Mouse (Mus musculus) hindbrain, postnatal 0 days (tissue): ENCODE data around the gene Tmeff1. TPM values are rescaled to one million over a fixed set of nuclear protein-coding genes. Genes with fewer than 3 reads are reported as not detected.

Source experiments
- ATAC-seq: fragments of 200-750 bp; cut with Nextera tagmentation; 2 replicates; pipeline ENCODE4 v1.8.0; 2017; ENCODE audit warnings: mild to moderate bottlenecking, moderate TSS enrichment, moderate library complexity
- DNase-seq: peaks from one replicate; pipeline ENCODE4 v3.0.0-alpha.2; 2015; ENCODE audit warnings: low spot score
- H3K27ac ChIP-seq: fragments of 300-500 bp; sonication (generic); 2 replicates; pipeline ENCODE4 v1.5.1; 2014; ENCODE audit warnings: mild to moderate bottlenecking
- H3K27me3 ChIP-seq: fragments of 300-500 bp; sonication (generic); 2 replicates; pipeline ENCODE4 v1.6.1; 2014; ENCODE audit warnings: low read length, mixed read lengths; ENCODE audit not compliant: insufficient read depth
- H3K36me3 ChIP-seq: fragments of 300-500 bp; sonication (generic); 2 replicates; pipeline ENCODE4 v1.6.1; 2014; ENCODE audit warnings: low read length, mixed read lengths; ENCODE audit not compliant: insufficient read depth
- H3K4me1 ChIP-seq: fragments of 300-500 bp; sonication (generic); 2 replicates; pipeline ENCODE4 v1.6.1; 2014; ENCODE audit warnings: antibody characterized with exemption, low read length, mixed read lengths; ENCODE audit not compliant: insufficient read depth
- H3K4me2 ChIP-seq: fragments of 300-500 bp; sonication (generic); 2 replicates; pipeline ENCODE4 v1.6.1; 2014; ENCODE audit warnings: low read depth, mild to moderate bottlenecking, low read length, moderate library complexity, mixed read lengths
- H3K4me3 ChIP-seq: fragments of 300-500 bp; sonication (generic); 2 replicates; pipeline ENCODE4 v1.5.1; 2014; ENCODE audit warnings: low read length
- H3K9ac ChIP-seq: fragments of 300-500 bp; sonication (generic); replicated peaks from 2 replicates; pipeline ENCODE4 v1.6.1; 2014; ENCODE audit warnings: mild to moderate bottlenecking, low read length, moderate library complexity, mixed read lengths
- H3K9me3 ChIP-seq: fragments of 300-500 bp; sonication (generic); 2 replicates; pipeline ENCODE4 v1.6.1; 2016; ENCODE audit warnings: low read length, mixed read lengths
- CTCF ChIP-seq: IDR thresholded peaks from 2 replicates; pipeline ENCODE4 v1.5.1; 2016; ENCODE audit warnings: antibody characterized with exemption, control low read depth, low read depth
- WGBS: fragments of 180-500 bp; shearing (Covaris S2); extraction: QIAGEN DNeasy Blood & Tissue Kit; methylation state at CpG from one replicate; pipeline ENCODE4 v1.1.7; 2014; 5-methylcytosine and 5-hydroxymethylcytosine counted together
- polyA plus RNA-seq: library from polyadenylated mRNA; unstranded; fragments of >200 nt; fragmentation: Nextera tagmentation; extraction: Ambion mirVana; gene quantifications from 2 replicates; pipeline ENCODE4 v1.2.1, GENCODE M21; 2015
- total RNA-seq: library from RNA; depleted of rRNA; stranded (reverse); fragments of >200 nt; gene quantifications from 2 replicates; pipeline ENCODE4 v1.2.3, GENCODE M21; 2014

Tmeff1 gene
- total and polyA plus RNA-seq, 2 experiments from 2014 or later = 193 to 195 TPM

- Histone ChIP-seq H3K27ac (peak overlapping the region; percentile 90; the same call in 1 of the 2 replicates), H3K36me3 (no peaks in the 10 kb centered on the region), H3K4me3 (peak overlapping the region; percentile 85), H3K4me2 (peak overlapping the region; percentile 90), H3K9me3 (no peaks in the 10 kb centered on the region), H3K9ac (peak overlapping the region; percentile 95; the same call in 1 of the 2 replicates), H3K4me1 (peaks cover 24% of the 10 kb centered on the region), H3K27me3 (no peaks in the 10 kb centered on the region)
- no peak for DNase-seq
- TF ChIP-seq CTCF = no peak
- ATAC-seq = no peak
- 7% methylated on average over 15 of the region's 15 CpGs for WGBS
Measured at GRCm38 (mm10) chr4:48541526-48542250, 43.3 kb upstream of the Tmeff1 start.

- no peak overlapping the region for H3K27ac ChIP-seq
- H3K9me3 ChIP-seq = no peaks in the 10 kb centered on the region
- no peak for DNase-seq
- TF ChIP-seq CTCF = no peak
- peak overlapping the region; percentile 85; the same call in 1 of the 2 replicates for H3K4me3 ChIP-seq
- peaks cover 30% of the 10 kb centered on the region for H3K4me1 ChIP-seq
- H3K9ac ChIP-seq = 0 out of 2 replicates have a peak overlapping the region, but pooled peaks have one; percentile 95
- 26% methylated on average over 5 of the region's 5 CpGs for WGBS
- no peaks in the 10 kb centered on the region for H3K36me3 ChIP-seq
- peak overlapping the region; percentile 90 for H3K4me2 ChIP-seq
- no peak for ATAC-seq
- H3K27me3 ChIP-seq = no peaks in the 10 kb centered on the region
Measured at GRCm38 (mm10) chr4:48542351-48542750, 42.6 kb upstream of the Tmeff1 start.

GRCm38 (mm10) chr4:48543071-48543865 lies 41.7 kb upstream of the Tmeff1 start:
- Histone ChIP-seq H3K27ac (no peak overlapping the region), H3K27me3 (no peaks in the 10 kb centered on the region), H3K4me1 (peaks cover 32% of the 10 kb centered on the region), H3K36me3 (no peaks in the 10 kb centered on the region), H3K4me2 (no peak overlapping the region), H3K4me3 (no peak overlapping the region), H3K9ac (no peak overlapping the region), H3K9me3 (no peaks in the 10 kb centered on the region)
- no peak for DNase-seq
- no peak for TF ChIP-seq CTCF
- 67% methylated on average over 6 of the region's 6 CpGs for WGBS
- no peak for ATAC-seq

- no peaks in the 10 kb centered on the region for H3K36me3 ChIP-seq
- H3K9ac ChIP-seq = no peak overlapping the region
- H3K4me1 ChIP-seq = peaks cover 35% of the 10 kb centered on the region
- H3K4me3 ChIP-seq = no peak overlapping the region
- H3K4me2 ChIP-seq = no peak overlapping the region
- H3K27ac ChIP-seq = no peak overlapping the region
- H3K9me3 ChIP-seq = no peaks in the 10 kb centered on the region
- no peaks in the 10 kb centered on the region for H3K27me3 ChIP-seq
- TF ChIP-seq CTCF = no peak
- no peak for ATAC-seq
- 62% methylated on average over 8 of the region's 8 CpGs for WGBS
- DNase-seq = no peak
Measured at GRCm38 (mm10) chr4:48544141-48544540, 40.8 kb upstream of the Tmeff1 start.

GRCm38 (mm10) chr4:48545966-48546365 lies 39.0 kb upstream of the Tmeff1 start:
- ATAC-seq (no peak), DNase-seq (no peak)
- Histone ChIP-seq H3K27me3 (no peaks in the 10 kb centered on the region), H3K9ac (no peak overlapping the region), H3K4me2 (no peak overlapping the region), H3K4me1 (peaks cover 35% of the 10 kb centered on the region), H3K27ac (no peak overlapping the region), H3K9me3 (no peaks in the 10 kb centered on the region), H3K4me3 (no peak overlapping the region), H3K36me3 (no peaks in the 10 kb centered on the region)
- WGBS = 41% methylated on average over 12 of the region's 12 CpGs
- TF ChIP-seq CTCF = no peak

- Histone ChIP-seq H3K9me3 (no peaks in the 10 kb centered on the region), H3K36me3 (no peaks in the 10 kb centered on the region), H3K4me2 (0 out of 2 replicates have a peak overlapping the region, but pooled peaks have one; percentile 3), H3K4me3 (no peak overlapping the region), H3K27ac (peak overlapping the region; percentile 4; the same call in 1 of the 2 replicates), H3K27me3 (no peaks in the 10 kb centered on the region), H3K4me1 (peaks cover 29% of the 10 kb centered on the region), H3K9ac (no peak overlapping the region)
- DNase-seq (no peak), ATAC-seq (peak; percentile 60; the same call in 1 of the 2 replicates)
- no peak for TF ChIP-seq CTCF
- WGBS = 32% methylated on average over 9 of the region's 9 CpGs
Measured at GRCm38 (mm10) chr4:48546568-48547496, 38.1 kb upstream of the Tmeff1 start.
